Mouse (Mus musculus) granulocyte monocyte progenitor cell, adult 5-6 weeks (primary cell): ENCODE results near the gene Cep128. TPM values are rescaled to one million over a fixed set of nuclear protein-coding genes. Genes with fewer than 3 reads are reported as not detected.

ENCODE experiments used
- ATAC-seq: replicated peaks from 2 replicates; pipeline ENCODE4 v1.8.0; 2016; ENCODE audit warnings: mild to moderate bottlenecking, moderate TSS enrichment, inconsistent platforms; ENCODE audit not compliant: poor library complexity, severe bottlenecking
- total RNA-seq, 2 experiments: library from RNA; stranded (forward) in 1 of 2; stranded (reverse) in 1 of 2; fragments of 200-712, 200-1000 nt in 1 of 2; fragments of >200 nt in 1 of 2; fragmentation: Nextera tagmentation in 1 of 2; gene quantifications; 2 replicates each; pipeline ENCODE4 v1.2.3; 2014 to 2017

Cep128 gene
- total RNA-seq, 2 experiments from 2014 or later: 69.9 to 86.8 TPM

- peak; percentile 64 for ATAC-seq
These were observed 70.1 kb downstream of the Cep128 start for GRCm38 (mm10) chr12:91313974-91314587.

DNA sequence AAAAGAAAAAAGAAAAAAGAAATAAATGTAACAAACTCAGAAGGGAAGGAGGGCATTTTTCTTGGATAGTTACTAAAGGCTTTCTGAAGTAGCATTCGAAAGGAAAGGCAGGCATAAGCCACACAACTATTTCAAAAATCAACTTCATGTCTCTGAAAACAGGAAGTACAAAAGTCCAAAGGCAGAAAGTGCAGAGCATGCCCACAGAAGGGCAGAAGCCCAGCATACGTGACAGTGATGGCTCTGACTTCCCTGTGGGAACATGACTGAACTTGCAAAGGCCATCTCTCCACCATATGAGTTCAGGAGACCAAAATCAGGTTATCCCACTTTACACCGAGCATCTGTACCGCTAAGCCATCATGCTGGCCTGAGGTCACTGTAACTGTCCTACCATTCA, 71.6 kb downstream of the Cep128 start:
- ATAC-seq: peak; percentile 76

- no peak for ATAC-seq
These were observed 76.5 kb downstream of the Cep128 start for GRCm38 (mm10) chr12:91307733-91308132.

- no peak for ATAC-seq
These were observed 78.4 kb downstream of the Cep128 start for GRCm38 (mm10) chr12:91305769-91306168.

GRCm38 (mm10) chr12:91305038-91305437, 79.2 kb downstream of the Cep128 start:
- ATAC-seq: no peak

- no peak for ATAC-seq
These were observed 85.5 kb downstream of the Cep128 start for GRCm38 (mm10) chr12:91298700-91299099.

DNA sequence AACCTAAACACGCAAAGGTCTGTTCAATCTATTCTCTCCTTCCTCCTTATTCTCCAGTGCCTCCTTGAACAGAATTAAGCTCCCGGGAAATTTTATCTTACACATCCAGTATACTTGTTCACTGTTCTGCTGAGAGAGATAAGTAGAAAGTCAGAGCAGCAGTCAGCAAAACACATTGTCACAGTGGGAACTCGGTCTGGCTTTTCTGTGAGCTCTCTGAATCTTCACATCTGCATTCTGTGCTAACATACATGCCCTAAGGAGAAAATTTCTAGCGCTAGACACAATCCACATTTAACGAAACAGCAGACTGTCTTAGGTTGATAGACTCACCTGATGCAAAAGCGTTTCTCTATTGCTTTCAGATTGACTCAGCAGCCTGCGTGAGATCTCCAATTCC, 88.3 kb downstream of the Cep128 start:
- ATAC-seq: no peak

DNA sequence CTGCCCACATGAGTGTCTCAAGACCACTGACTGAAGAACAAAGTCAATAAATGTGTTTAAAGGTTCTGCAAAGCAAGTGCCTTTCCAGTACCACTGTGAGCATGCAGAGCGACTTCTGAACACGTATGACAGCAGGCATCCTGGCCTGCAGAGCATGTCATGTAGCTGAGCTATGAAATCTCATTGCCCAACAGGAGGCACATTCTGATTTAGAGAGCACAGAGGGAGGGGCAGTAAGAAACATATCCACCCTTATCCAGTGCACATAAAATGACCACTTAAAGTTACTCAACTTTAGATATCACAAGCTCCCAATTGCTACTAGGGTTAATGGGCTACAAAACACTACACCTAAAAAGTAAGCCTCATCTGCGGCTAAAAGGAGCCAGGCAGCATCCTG, 88.8 kb downstream of the Cep128 start:
- no peak for ATAC-seq

DNA sequence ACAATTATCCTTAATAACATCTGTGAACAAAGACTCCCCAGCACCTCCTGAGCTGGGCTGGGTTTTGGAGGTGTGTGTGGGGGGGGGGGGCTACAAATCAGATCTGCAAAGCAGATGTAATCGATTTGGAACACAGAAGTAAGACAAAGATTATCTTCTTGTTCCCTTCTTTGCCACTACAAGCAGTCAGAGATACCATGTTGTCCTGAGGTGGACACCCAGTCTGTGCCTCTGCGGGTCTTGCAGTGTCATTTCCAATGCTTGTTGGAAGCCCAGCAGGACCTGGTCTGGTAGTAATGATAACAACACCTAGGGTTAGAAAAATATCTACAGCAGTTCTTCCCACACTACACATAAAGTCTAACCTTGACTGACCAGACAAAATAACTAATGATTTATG, 110.3 kb downstream of the Cep128 start:
- no peak for ATAC-seq

- ATAC-seq: no peak
These were observed 114.6 kb downstream of the Cep128 start for GRCm38 (mm10) chr12:91269634-91270033.

- peak; percentile 56 for ATAC-seq
These were observed 115.2 kb downstream of the Cep128 start for GRCm38 (mm10) chr12:91268974-91269373.

DNA sequence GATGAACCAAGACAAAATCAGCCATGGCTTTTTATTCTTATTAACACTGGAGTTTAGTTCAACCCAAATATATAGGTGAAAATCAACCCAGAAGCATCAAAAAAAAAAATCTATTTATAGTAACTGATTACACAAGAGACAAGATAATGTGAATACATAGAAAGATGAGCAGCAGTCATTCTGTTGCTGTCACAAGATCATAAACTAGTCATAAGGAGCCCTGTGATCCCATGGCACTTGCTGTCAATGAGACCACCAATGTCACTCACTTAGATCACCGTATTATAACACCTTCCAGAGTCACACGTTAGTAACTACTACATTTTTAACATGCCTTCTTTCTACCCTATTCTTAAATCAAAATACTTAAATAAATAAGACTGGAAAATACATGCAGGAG, 118.2 kb downstream of the Cep128 start:
- ATAC-seq: no peak

GRCm38 (mm10) chr12:91265462-91265861, 118.7 kb downstream of the Cep128 start:
- no peak for ATAC-seq

DNA sequence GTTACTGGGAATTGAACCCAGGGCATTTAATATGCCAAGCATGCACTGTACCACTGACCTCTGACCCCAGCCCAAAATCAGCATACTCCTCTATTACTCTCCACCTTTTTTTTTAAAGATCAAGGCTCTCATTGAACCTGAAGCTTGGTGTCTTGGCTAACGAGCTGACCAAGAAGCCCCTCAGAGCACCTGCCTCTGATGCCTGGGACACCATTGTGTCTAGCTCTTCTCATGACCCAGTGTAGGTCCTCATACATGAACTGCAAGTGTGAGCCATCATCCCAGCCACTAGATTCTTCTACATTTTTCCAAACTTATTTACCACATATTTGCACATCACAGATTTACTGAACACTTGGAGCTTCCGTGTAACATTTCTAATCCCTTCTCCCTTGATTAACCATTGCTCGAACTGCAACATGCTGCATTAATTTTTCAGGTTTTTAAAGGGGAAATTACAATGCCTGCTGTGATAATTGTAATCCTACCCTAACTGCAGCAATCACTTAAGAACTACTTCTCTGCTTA, 119.3 kb downstream of the Cep128 start:
- no peak for ATAC-seq

DNA sequence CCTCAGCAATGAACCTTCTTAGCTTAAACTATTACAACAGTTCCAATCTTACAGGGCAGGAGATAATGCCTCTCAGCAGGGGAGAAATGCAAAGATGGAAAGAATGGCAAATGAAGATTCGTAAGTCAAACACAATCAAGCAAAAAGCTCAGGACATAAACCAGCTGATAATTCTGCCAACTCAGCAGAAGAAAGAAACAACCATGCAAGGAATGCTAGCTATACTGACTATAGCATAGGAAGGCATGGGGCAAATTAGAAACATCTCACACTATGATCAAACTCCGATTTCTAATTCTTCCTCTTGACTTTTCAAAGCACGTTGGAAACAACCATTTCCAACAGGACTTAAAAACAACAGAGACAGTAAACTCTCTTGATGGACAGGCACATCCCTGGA, 120.5 kb downstream of the Cep128 start:
- ATAC-seq: no peak

- no peak for ATAC-seq
These were observed 121.4 kb downstream of the Cep128 start for GRCm38 (mm10) chr12:91262801-91263200.

GRCm38 (mm10) chr12:91256334-91256733, 127.9 kb downstream of the Cep128 start:
- ATAC-seq: no peak

- peak; percentile 61; the same call in 1 of the 2 replicates for ATAC-seq
These were observed 129.4 kb downstream of the Cep128 start for GRCm38 (mm10) chr12:91254831-91255230.

- no peak for ATAC-seq
These were observed 163.6 kb downstream of the Cep128 start for GRCm38 (mm10) chr12:91220609-91221008.

GRCm38 (mm10) chr12:91205550-91205949, 178.7 kb downstream of the Cep128 start:
- no peak for ATAC-seq

DNA sequence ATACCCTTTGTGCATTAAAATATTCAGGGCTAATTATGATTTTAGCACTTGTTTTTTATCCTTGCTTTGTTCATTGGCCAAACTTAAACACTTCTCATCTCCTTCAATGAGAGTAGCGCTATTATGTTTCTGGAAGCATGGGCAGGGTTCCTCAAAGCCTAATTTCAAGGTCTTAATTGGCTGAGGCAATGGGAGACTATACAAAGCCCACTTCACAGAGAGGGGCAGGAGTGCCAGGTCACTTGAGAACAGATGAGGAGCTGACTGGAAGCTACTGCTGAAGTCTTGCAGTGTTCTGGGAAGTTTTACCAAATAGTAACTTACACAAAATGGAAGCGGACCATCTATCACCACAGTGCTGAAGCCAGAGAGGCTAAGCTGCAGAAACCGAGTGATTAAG, 179.9 kb downstream of the Cep128 start:
- ATAC-seq: no peak

DNA sequence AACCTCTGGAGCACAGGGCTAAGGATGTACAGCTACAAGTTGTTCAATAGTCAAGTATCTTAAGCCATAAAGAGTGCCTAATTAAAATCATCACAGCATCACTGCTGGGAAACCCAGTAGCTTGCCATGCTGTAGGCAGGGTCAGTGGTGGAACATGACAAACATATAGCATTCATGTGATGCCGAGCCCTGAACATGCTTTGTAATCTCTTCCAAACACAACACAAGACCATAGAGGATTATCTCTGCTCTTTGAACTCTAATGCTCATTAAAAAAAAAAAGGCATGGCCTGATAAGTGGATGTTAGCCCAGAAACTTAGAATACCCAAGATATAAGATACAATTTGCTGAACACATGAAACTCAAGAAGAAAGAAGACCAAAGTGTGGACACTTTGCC, 181.7 kb downstream of the Cep128 start:
- ATAC-seq: no peak
